Mouse (Mus musculus): ENCODE data around the gene Tyro3. TPM values are rescaled to one million over a fixed set of nuclear protein-coding genes. Genes with fewer than 3 reads are reported as not detected.

Gene Tyro3
- polyA plus RNA-seq, 1 experiment from 2014 or later = 5.1 TPM

DNA sequence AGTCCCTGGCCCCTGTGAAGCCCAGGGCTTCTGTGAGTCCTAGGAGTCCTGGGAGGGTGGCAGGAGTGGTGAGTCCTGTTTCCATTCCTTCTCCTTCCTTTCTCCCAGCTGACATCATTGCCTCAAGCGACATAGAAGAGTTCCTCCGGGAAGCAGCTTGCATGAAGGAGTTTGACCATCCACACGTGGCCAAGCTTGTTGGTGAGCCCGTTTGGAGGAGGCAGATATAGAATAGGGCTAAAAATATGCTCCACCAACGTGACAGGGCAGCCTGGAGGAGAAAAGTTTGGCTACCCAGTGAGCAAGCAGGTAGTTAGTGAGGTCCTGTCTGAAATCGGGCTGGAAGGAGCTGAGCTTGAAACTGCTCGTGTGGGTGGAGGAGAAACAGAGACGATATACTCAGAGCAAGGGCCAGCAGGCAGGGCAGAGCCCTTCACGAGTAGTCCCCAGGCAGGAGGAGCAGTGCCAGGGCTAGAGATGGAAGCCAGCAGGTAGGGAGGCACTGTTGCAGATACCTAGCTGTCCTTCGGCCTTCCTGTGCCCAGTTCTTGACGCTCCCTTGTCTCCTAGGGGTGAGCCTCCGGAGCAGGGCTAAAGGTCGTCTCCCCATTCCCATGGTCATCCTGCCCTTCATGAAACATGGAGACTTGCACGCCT lies 14.1 kb downstream of the Tyro3 start:
- 59% methylated on average over 14 of the region's 14 CpGs for WGBS

DNA sequence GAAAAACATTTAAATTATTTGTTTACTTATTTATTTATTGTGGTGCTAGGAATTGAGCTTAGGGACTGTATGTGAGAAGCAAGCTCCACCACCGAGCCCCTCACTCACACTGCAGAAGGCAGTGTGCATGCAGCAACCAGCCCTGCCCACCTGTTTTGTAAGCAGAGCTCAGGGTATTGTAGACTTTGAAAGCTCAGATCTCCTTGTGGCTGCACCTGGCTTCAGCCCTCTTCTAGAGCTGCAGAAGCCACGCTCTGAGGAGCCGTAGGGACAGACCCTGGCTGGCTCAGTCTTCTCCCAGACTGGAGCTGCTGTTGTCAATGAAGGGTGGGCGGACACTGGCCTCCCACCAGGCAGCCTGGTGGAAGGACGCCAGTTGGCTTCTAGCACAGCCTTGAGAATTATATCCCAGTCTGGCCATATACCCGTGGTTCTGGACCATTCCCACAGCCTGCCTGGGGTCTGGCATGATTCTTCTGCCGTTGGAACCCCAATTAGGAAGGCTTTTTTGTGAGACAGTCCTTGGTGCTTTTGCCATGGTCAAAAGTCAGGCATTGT lies 16.9 kb downstream of the Tyro3 start:
- 52% methylated on average over 7 of the region's 7 CpGs for WGBS

More for the DNA sequence above, 14.1 kb downstream of the Tyro3 start:
- no peaks in the 10 kb centered on the region for H3K36me3 ChIP-seq (ENCODE audit: control insufficient read depth, insufficient read depth)
- no peak overlapping the region for H3K27ac ChIP-seq (ENCODE audit: low read length)
- 0 out of 2 replicates have a peak overlapping the region, but pooled peaks have one; percentile 9 for H3K9ac ChIP-seq (ENCODE audit: low read length)
- H3K27me3 ChIP-seq (ENCODE audit: control insufficient read depth, insufficient read depth, low read length) = no peaks in the 10 kb centered on the region
- no peaks in the 10 kb centered on the region for H3K9me3 ChIP-seq (replicated peaks; ENCODE audit: control insufficient read depth, low read length)
- ATAC-seq (replicated peaks; ENCODE audit: extremely low read depth, insufficient read depth, low FRiP score) = no peak
- no peak overlapping the region for H3K4me3 ChIP-seq (ENCODE audit: low read length)
- H3K4me1 ChIP-seq (ENCODE audit: control insufficient read depth, insufficient read depth, low read length) = peaks cover 14% of the 10 kb centered on the region
- H3K4me2 ChIP-seq (ENCODE audit: low read depth, low read length) = no peak overlapping the region

DNA sequence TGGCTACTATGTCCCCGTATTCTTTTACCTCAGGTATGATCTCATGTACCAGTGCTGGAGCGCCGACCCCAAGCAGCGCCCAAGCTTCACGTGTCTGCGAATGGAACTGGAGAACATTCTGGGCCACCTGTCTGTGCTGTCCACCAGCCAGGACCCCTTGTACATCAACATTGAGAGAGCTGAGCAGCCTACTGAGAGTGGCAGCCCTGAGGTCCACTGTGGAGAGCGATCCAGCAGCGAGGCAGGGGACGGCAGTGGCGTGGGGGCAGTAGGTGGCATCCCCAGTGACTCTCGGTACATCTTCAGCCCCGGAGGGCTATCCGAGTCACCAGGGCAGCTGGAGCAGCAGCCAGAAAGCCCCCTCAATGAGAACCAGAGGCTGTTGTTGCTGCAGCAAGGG lies 19.1 kb downstream of the Tyro3 start:
- no peak overlapping the region for H3K27ac ChIP-seq (ENCODE audit: low read length)
- ATAC-seq (replicated peaks; ENCODE audit: extremely low read depth, insufficient read depth, low FRiP score) = no peak
- no peaks in the 10 kb centered on the region for H3K36me3 ChIP-seq (ENCODE audit: control insufficient read depth, insufficient read depth)
- 94% methylated on average over 13 of the region's 13 CpGs for WGBS
- no peak overlapping the region for H3K4me2 ChIP-seq (ENCODE audit: low read depth, low read length)
- no peak overlapping the region for H3K4me3 ChIP-seq (ENCODE audit: low read length)
- no peaks in the 10 kb centered on the region for H3K9me3 ChIP-seq (replicated peaks; ENCODE audit: control insufficient read depth, low read length)
- H3K9ac ChIP-seq (ENCODE audit: low read length) = no peak overlapping the region
- peaks cover 8% of the 10 kb centered on the region; the same call in 1 of the 2 replicates for H3K4me1 ChIP-seq (ENCODE audit: control insufficient read depth, insufficient read depth, low read length)
- no peaks in the 10 kb centered on the region for H3K27me3 ChIP-seq (ENCODE audit: control insufficient read depth, insufficient read depth, low read length)

More for the DNA sequence above, 16.9 kb downstream of the Tyro3 start:
- H3K4me1 ChIP-seq (ENCODE audit: control insufficient read depth, insufficient read depth, low read length) = peaks cover 8% of the 10 kb centered on the region; the same call in 1 of the 2 replicates
- no peaks in the 10 kb centered on the region for H3K9me3 ChIP-seq (replicated peaks; ENCODE audit: control insufficient read depth, low read length)
- H3K4me2 ChIP-seq (ENCODE audit: low read depth, low read length) = no peak overlapping the region
- H3K27me3 ChIP-seq (ENCODE audit: control insufficient read depth, insufficient read depth, low read length) = no peaks in the 10 kb centered on the region
- no peaks in the 10 kb centered on the region for H3K36me3 ChIP-seq (ENCODE audit: control insufficient read depth, insufficient read depth)
- no peak overlapping the region for H3K27ac ChIP-seq (ENCODE audit: low read length)
- peak; percentile 59 for ATAC-seq (replicated peaks; ENCODE audit: extremely low read depth, insufficient read depth, low FRiP score)
- no peak overlapping the region for H3K4me3 ChIP-seq (ENCODE audit: low read length)
- H3K9ac ChIP-seq (ENCODE audit: low read length) = no peak overlapping the region

DNA sequence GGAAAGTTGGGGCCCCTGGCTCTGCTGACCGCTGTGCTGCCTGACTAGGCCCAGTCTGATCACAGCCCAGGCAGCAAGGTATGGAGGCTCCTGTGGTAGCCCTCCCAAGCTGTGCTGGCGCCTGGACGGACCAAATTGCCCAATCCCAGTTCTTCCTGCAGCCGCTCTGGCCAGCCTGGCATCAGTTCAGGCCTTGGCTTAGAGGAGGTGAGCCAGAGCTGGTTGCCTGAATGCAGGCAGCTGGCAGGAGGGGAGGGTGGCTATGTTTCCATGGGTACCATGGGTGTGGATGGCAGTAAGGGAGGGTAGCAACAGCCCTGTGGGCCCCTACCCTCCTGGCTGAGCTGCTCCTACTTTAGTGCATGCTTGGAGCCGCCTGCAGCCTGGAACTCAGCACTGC lies 19.5 kb downstream of the Tyro3 start:
- no peak for ATAC-seq (replicated peaks; ENCODE audit: extremely low read depth, insufficient read depth, low FRiP score)
- Histone ChIP-seq H3K4me1 (ENCODE audit: control insufficient read depth, insufficient read depth, low read length) (peaks cover 8% of the 10 kb centered on the region; the same call in 1 of the 2 replicates), H3K27ac (ENCODE audit: low read length) (no peak overlapping the region), H3K4me2 (ENCODE audit: low read depth, low read length) (no peak overlapping the region), H3K9me3 (replicated peaks; ENCODE audit: control insufficient read depth, low read length) (no peaks in the 10 kb centered on the region), H3K36me3 (ENCODE audit: control insufficient read depth, insufficient read depth) (no peaks in the 10 kb centered on the region), H3K9ac (ENCODE audit: low read length) (no peak overlapping the region), H3K4me3 (ENCODE audit: low read length) (no peak overlapping the region), H3K27me3 (ENCODE audit: control insufficient read depth, insufficient read depth, low read length) (no peaks in the 10 kb centered on the region)
- whole genome bisulfite sequencing = 84% methylated on average over 5 of the region's 5 CpGs

DNA sequence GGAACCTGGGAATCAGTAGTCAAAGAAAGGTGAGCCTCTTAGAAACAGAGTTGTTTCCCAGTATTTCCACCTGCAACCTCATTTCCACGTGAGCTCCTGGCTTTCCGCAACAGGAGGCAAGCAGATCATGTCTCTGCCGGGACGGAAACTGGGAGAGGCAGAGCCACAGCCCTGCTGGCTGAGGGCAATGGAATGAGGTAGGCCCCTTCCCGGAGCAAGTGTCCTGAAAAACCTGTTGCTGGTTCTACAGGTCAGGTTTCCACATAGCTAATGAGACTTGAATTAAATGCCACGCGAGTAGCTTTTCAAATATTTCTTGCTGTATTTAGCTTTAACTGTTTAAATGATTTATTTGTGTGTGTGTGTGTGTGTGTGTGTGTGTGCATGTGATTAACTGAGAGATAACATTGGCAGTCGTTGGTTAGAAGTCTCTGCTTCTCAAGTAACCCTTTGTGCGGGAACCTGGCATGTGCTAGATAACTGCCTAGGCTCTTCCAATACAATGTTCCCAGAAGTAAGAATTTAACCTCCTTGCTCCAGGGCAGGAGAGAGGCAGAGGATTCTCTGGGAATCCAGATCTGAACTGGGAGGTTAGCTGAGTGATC lies 21.2 kb downstream of the Tyro3 start:
- H3K4me2 ChIP-seq (ENCODE audit: low read depth, low read length) = no peak overlapping the region
- H3K4me1 ChIP-seq (ENCODE audit: control insufficient read depth, insufficient read depth, low read length) = peaks cover 5% of the 10 kb centered on the region; the same call in 1 of the 2 replicates
- no peak overlapping the region for H3K4me3 ChIP-seq (ENCODE audit: low read length)
- ATAC-seq (replicated peaks; ENCODE audit: extremely low read depth, insufficient read depth, low FRiP score) = no peak
- WGBS = 42% methylated on average over 9 of the region's 9 CpGs
- H3K27ac ChIP-seq (ENCODE audit: low read length) = no peak overlapping the region
- no peaks in the 10 kb centered on the region for H3K36me3 ChIP-seq (ENCODE audit: control insufficient read depth, insufficient read depth)
- H3K27me3 ChIP-seq (ENCODE audit: control insufficient read depth, insufficient read depth, low read length) = no peaks in the 10 kb centered on the region
- H3K9me3 ChIP-seq (replicated peaks; ENCODE audit: control insufficient read depth, low read length) = no peaks in the 10 kb centered on the region
- no peak overlapping the region for H3K9ac ChIP-seq (ENCODE audit: low read length)

DNA sequence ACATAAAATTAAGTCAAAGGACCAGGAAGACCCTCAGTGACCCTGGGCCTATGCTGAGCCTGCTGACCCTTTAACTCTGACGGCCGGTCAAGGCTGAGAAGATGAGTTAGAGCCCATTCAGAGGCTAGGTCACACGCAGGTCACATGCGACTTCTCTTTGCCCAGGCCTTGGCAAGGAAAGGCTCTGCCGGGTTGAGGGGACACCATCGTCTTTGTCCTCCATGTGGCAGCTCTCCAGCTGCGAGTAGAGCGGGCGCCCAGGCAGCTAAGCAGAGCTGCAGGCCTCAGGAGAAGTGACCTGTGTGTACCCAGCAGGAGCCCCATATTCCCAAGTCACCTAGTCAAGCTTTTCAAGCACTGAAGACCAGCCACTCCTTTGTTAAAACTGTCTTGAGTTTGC lies 23.6 kb downstream of the Tyro3 start:
- H3K36me3 ChIP-seq (ENCODE audit: control insufficient read depth, insufficient read depth) = no peaks in the 10 kb centered on the region
- WGBS = 86% methylated on average over 9 of the region's 9 CpGs
- ATAC-seq (replicated peaks; ENCODE audit: extremely low read depth, insufficient read depth, low FRiP score) = no peak
- no peaks in the 10 kb centered on the region for H3K9me3 ChIP-seq (replicated peaks; ENCODE audit: control insufficient read depth, low read length)
- H3K4me2 ChIP-seq (ENCODE audit: low read depth, low read length) = no peak overlapping the region
- H3K4me3 ChIP-seq (ENCODE audit: low read length) = no peak overlapping the region
- no peak overlapping the region for H3K27ac ChIP-seq (ENCODE audit: low read length)
- no peaks in the 10 kb centered on the region for H3K4me1 ChIP-seq (ENCODE audit: control insufficient read depth, insufficient read depth, low read length)
- H3K27me3 ChIP-seq (ENCODE audit: control insufficient read depth, insufficient read depth, low read length) = no peaks in the 10 kb centered on the region
- H3K9ac ChIP-seq (ENCODE audit: low read length) = no peak overlapping the region

DNA sequence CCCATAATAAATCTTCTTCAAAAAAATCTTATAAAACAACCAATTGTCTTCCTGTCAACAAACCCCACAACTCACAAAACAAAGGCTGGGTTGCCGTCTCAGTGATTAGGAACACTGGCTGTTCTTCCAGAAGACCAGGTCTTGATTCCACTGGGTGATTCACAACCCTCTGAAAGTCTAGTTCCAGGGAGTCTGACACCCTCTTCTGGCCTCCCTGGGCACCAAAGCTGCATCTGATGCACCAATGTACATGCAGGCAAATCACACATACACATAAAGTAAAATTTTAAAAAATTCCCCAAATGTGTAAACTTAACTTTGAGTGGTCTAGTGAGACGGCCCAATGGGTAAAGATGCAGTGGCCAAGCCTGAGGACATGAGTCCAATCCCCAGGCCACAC lies 33.0 kb downstream of the Tyro3 start:
- Histone ChIP-seq H3K4me1 (ENCODE audit: control insufficient read depth, insufficient read depth, low read length) (no peaks in the 10 kb centered on the region), H3K4me2 (ENCODE audit: low read depth, low read length) (no peak overlapping the region), H3K27me3 (ENCODE audit: control insufficient read depth, insufficient read depth, low read length) (no peaks in the 10 kb centered on the region), H3K4me3 (ENCODE audit: low read length) (no peak overlapping the region), H3K36me3 (ENCODE audit: control insufficient read depth, insufficient read depth) (no peaks in the 10 kb centered on the region), H3K9ac (ENCODE audit: low read length) (no peak overlapping the region), H3K9me3 (replicated peaks; ENCODE audit: control insufficient read depth, low read length) (no peaks in the 10 kb centered on the region), H3K27ac (ENCODE audit: low read length) (no peak overlapping the region)
- 55% methylated on average over 2 of the region's 2 CpGs for WGBS
- ATAC-seq (replicated peaks; ENCODE audit: extremely low read depth, insufficient read depth, low FRiP score) = no peak

DNA sequence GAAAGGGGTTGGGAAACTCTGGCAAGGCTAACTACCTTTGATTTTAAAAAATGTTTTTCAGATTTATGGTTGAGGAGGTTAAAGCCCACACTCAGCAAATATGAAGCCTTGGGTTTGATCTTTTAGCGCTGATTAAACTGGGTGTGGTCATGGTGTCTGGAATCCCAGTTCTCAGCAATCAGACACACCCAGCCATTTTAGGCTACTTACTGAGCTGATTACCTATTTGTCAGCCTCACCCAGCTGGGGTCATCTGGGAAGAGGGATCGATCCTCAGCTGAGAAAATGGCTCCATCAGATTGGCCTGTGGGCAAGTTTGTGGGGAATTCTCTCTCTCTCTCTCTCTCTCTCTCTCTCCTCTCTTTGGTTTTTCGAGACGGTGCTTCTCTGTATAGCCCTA lies 36.7 kb downstream of the Tyro3 start:
- Histone ChIP-seq H3K27ac (ENCODE audit: low read length) (no peak overlapping the region), H3K9me3 (replicated peaks; ENCODE audit: control insufficient read depth, low read length) (no peaks in the 10 kb centered on the region), H3K4me2 (ENCODE audit: low read depth, low read length) (no peak overlapping the region), H3K27me3 (ENCODE audit: control insufficient read depth, insufficient read depth, low read length) (no peaks in the 10 kb centered on the region), H3K36me3 (ENCODE audit: control insufficient read depth, insufficient read depth) (no peaks in the 10 kb centered on the region), H3K4me3 (ENCODE audit: low read length) (no peak overlapping the region), H3K4me1 (ENCODE audit: control insufficient read depth, insufficient read depth, low read length) (no peaks in the 10 kb centered on the region), H3K9ac (ENCODE audit: low read length) (no peak overlapping the region)
- ATAC-seq (replicated peaks; ENCODE audit: extremely low read depth, insufficient read depth, low FRiP score) = no peak
- 86% methylated on average over 4 of the region's 4 CpGs for WGBS

DNA sequence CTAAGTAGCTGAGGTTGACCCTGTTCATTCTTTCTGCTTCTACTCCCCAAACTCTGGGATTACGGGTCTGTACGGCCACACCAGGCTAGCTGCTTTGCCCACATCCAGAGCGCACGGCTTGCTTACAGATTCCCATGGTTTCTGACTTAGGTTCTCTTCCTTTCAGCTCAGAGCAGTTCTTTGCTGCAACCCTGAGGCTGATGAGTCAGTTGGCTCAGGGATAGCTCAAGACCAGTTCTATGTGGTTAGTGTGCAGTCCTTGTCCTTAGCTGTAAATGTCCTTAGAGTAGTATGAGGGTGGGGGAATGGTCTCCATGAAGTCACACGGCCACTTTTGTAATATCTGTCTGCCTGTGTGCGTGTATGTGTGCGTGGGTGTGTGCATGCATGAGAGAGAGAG lies 40.1 kb downstream of the Tyro3 start:
- Histone ChIP-seq H3K4me3 (ENCODE audit: low read length) (no peak overlapping the region), H3K9me3 (replicated peaks; ENCODE audit: control insufficient read depth, low read length) (no peaks in the 10 kb centered on the region)
- WGBS = 87% methylated on average over 7 of the region's 7 CpGs

More for the DNA sequence above, 40.1 kb downstream of the Tyro3 start:
- no peak for ATAC-seq (replicated peaks; ENCODE audit: extremely low read depth, insufficient read depth, low FRiP score)
- no peak overlapping the region for H3K4me2 ChIP-seq (ENCODE audit: low read depth, low read length)
- H3K36me3 ChIP-seq (ENCODE audit: control insufficient read depth, insufficient read depth) = no peaks in the 10 kb centered on the region
- 0 out of 2 replicates have a peak, but pooled peaks cover 3% of the 10 kb centered on the region for H3K4me1 ChIP-seq (ENCODE audit: control insufficient read depth, insufficient read depth, low read length)
- H3K27me3 ChIP-seq (ENCODE audit: control insufficient read depth, insufficient read depth, low read length) = no peaks in the 10 kb centered on the region
- no peak overlapping the region for H3K9ac ChIP-seq (ENCODE audit: low read length)
- H3K27ac ChIP-seq (ENCODE audit: low read length) = no peak overlapping the region

All from heart, embryonic 16.5 days (tissue).